ENCODE assay signal across 8 mouse cellular contexts in genomic region chr5:123013599-123014315, GRCm38 (mm10). TPM values are rescaled to one million over a fixed set of nuclear protein-coding genes. Genes with fewer than 3 reads are reported as not detected.
A peak's percentile ranks its signal among the peaks of the same experiment; 100 is the strongest.
DNase-seq lines count a peak whose midpoint lies in the region; ATAC-seq lines count a peak whose summit lies in the region.

No protein-coding gene starts in this region.

- H3K4me1 ChIP-seq in hindbrain, embryonic 14.5 days (replicated peaks; ENCODE audit: control insufficient read depth, insufficient read depth, low read length) = peaks cover 20% of the 10 kb centered on the region
- peaks cover 49% of the 10 kb centered on the region for H3K4me1 ChIP-seq in hindbrain, embryonic 13.5 days (replicated peaks)
- H3K4me1 ChIP-seq in embryonic facial prominence, embryonic 10.5 days = peaks cover 42% of the 10 kb centered on the region
- peaks cover 14% of the 10 kb centered on the region for H3K4me1 ChIP-seq in midbrain, embryonic 14.5 days (ENCODE audit: control insufficient read depth, insufficient read depth, low read length)
- H3K4me1 ChIP-seq in stomach, embryonic 15.5 days = peaks cover 15% of the 10 kb centered on the region

- H3K4me3 ChIP-seq in hindbrain, embryonic 14.5 days (replicated peaks; ENCODE audit: low read length) = no peak overlapping the region
- no peak overlapping the region for H3K4me3 ChIP-seq in hindbrain, embryonic 13.5 days
- no peak overlapping the region for H3K4me3 ChIP-seq in embryonic facial prominence, embryonic 10.5 days
- no peak overlapping the region for H3K4me3 ChIP-seq in midbrain, embryonic 14.5 days (replicated peaks; ENCODE audit: low read depth, low read length)
- no peak overlapping the region for H3K4me3 ChIP-seq in stomach, embryonic 15.5 days (replicated peaks)

- no peaks in the 10 kb centered on the region for H3K36me3 ChIP-seq in hindbrain, embryonic 14.5 days (replicated peaks; ENCODE audit: control insufficient read depth, insufficient read depth)
- H3K36me3 ChIP-seq in hindbrain, embryonic 13.5 days = no peaks in the 10 kb centered on the region
- H3K36me3 ChIP-seq in embryonic facial prominence, embryonic 10.5 days (replicated peaks) = peaks cover 11% of the 10 kb centered on the region; the same call in 1 of the 2 replicates
- no peaks in the 10 kb centered on the region for H3K36me3 ChIP-seq in midbrain, embryonic 14.5 days (ENCODE audit: control insufficient read depth, insufficient read depth, low read length)
- H3K36me3 ChIP-seq in stomach, embryonic 15.5 days = no peaks in the 10 kb centered on the region

- H3K27me3 ChIP-seq in hindbrain, embryonic 14.5 days (ENCODE audit: control insufficient read depth, insufficient read depth, low read length) = no peaks in the 10 kb centered on the region
- no peaks in the 10 kb centered on the region for H3K27me3 ChIP-seq in hindbrain, embryonic 13.5 days
- peaks cover 5% of the 10 kb centered on the region; the same call in 1 of the 2 replicates for H3K27me3 ChIP-seq in embryonic facial prominence, embryonic 10.5 days (replicated peaks; ENCODE audit: low read depth, poor library complexity, severe bottlenecking)
- no peaks in the 10 kb centered on the region for H3K27me3 ChIP-seq in midbrain, embryonic 14.5 days (ENCODE audit: control insufficient read depth, insufficient read depth, low read length)
- no peaks in the 10 kb centered on the region for H3K27me3 ChIP-seq in stomach, embryonic 15.5 days (replicated peaks)

- no peak overlapping the region for H3K4me2 ChIP-seq in hindbrain, embryonic 14.5 days (replicated peaks)
- H3K4me2 ChIP-seq in hindbrain, embryonic 13.5 days = no peak overlapping the region
- H3K4me2 ChIP-seq in midbrain, embryonic 14.5 days (ENCODE audit: low read length) = no peak overlapping the region
- H3K4me2 ChIP-seq in stomach, embryonic 15.5 days = no peak overlapping the region

- WGBS in hindbrain, embryonic 14.5 days = 61% methylated on average over 9 of the region's 9 CpGs
- 63% methylated on average over 9 of the region's 9 CpGs for WGBS in hindbrain, embryonic 13.5 days
- 67% methylated on average over 9 of the region's 9 CpGs for WGBS in embryonic facial prominence, embryonic 10.5 days
- 69% methylated on average over 9 of the region's 9 CpGs for WGBS in midbrain, embryonic 14.5 days
- 57% methylated on average over 9 of the region's 9 CpGs for WGBS in stomach, embryonic 15.5 days

- peak; percentile 74 for DNase-seq in hindbrain, embryonic 14.5 days (ENCODE audit: low spot score)
- DNase-seq in adrenal gland, postnatal 10 days = peak; percentile 75
- peak; percentile 74 for DNase-seq in embryonic facial prominence, embryonic 10.5 days (ENCODE audit: low spot score)
- peak; percentile 75 to 78 for DNase-seq in heart, postnatal 14 days
- DNase-seq in left cerebral cortex, postnatal 10 days (ENCODE audit: extremely low spot score in 1 of 2, low spot score in 2 of 2) = peak; percentile 65 to 81
- DNase-seq in midbrain, embryonic 14.5 days = peak; percentile 87

- H3K9ac ChIP-seq in hindbrain, embryonic 14.5 days = no peak overlapping the region
- H3K9ac ChIP-seq in hindbrain, embryonic 13.5 days = no peak overlapping the region
- H3K9ac ChIP-seq in midbrain, embryonic 14.5 days (replicated peaks; ENCODE audit: low read length) = no peak overlapping the region
- H3K9ac ChIP-seq in stomach, embryonic 15.5 days = no peak overlapping the region

- H3K9me3 ChIP-seq in hindbrain, embryonic 14.5 days (ENCODE audit: control insufficient read depth, low read length) = no peaks in the 10 kb centered on the region
- H3K9me3 ChIP-seq in hindbrain, embryonic 13.5 days = no peaks in the 10 kb centered on the region
- H3K9me3 ChIP-seq in embryonic facial prominence, embryonic 10.5 days = no peaks in the 10 kb centered on the region
- no peaks in the 10 kb centered on the region for H3K9me3 ChIP-seq in midbrain, embryonic 14.5 days (ENCODE audit: control insufficient read depth, low read length)
- no peaks in the 10 kb centered on the region for H3K9me3 ChIP-seq in stomach, embryonic 15.5 days

- no peak for ATAC-seq in hindbrain, embryonic 14.5 days (ENCODE audit: low FRiP score)
- no peak for ATAC-seq in hindbrain, embryonic 13.5 days (ENCODE audit: low FRiP score)
- ATAC-seq in midbrain, embryonic 14.5 days (ENCODE audit: low FRiP score, low TSS enrichment) = no peak
- no peak for ATAC-seq in stomach, embryonic 15.5 days (ENCODE audit: insufficient read depth, low FRiP score, low read depth)

- no peak overlapping the region for H3K27ac ChIP-seq in hindbrain, embryonic 14.5 days
- H3K27ac ChIP-seq in hindbrain, embryonic 13.5 days = no peak overlapping the region
- H3K27ac ChIP-seq in embryonic facial prominence, embryonic 10.5 days (replicated peaks) = peak overlapping the region; percentile 32
- no peak overlapping the region for H3K27ac ChIP-seq in midbrain, embryonic 14.5 days (replicated peaks; ENCODE audit: low read depth, low read length)
- peak overlapping the region; percentile 35; the same call in 1 of the 2 replicates for H3K27ac ChIP-seq in stomach, embryonic 15.5 days

- intact Hi-C loops in heart, postnatal 14 days (cut with DNase I) = loop anchor here (2.0 to 5.0 kb wide), 2 partner anchors 25 to 86 kb away; partner anchors contain the start of gene Kdm2b
- intact Hi-C loops in left cerebral cortex, postnatal 10 days (cut with DNase I) = loop anchor here (5.0 kb wide), 2 partner anchors 34 to 46 kb away; partner anchors contain the start of gene Morn3

RNA-seq across cellular contexts. Expression of gene Orai1, which starts 1.1 kb away (rescaled TPM):
- polyA plus RNA-seq in hindbrain, embryonic 14.5 days (2014; fragmentation: Nextera tagmentation; extraction: Ambion mirVana) = 16.2 and 18.0 TPM in 2 replicates
- 11.8 and 12.3 TPM in 2 replicates for polyA plus RNA-seq in hindbrain, embryonic 13.5 days (2015; fragmentation: Nextera tagmentation; extraction: Ambion mirVana)
- 10 to 100 TPM; 13.2 to 14.6 TPM for total RNA-seq in adrenal gland, postnatal 10 days (2021)
- polyA plus RNA-seq in embryonic facial prominence, embryonic 10.5 days (2016; fragmentation: Nextera tagmentation; extraction: Ambion mirVana) = 8.4 and 8.7 TPM in 2 replicates
- total RNA-seq in heart, postnatal 14 days (2021) = 10 to 100 TPM; 17.2 to 19.5 TPM
- total RNA-seq in left cerebral cortex, postnatal 10 days (2021) = 10 to 100 TPM in 1 of 2 experiments, 1 to 10 TPM in 1; 9.0 to 10.1 TPM
- 12.9 and 14.0 TPM in 2 replicates for polyA plus RNA-seq in midbrain, embryonic 14.5 days (2014; fragmentation: Nextera tagmentation; extraction: Ambion mirVana)
- polyA plus RNA-seq in stomach, embryonic 15.5 days (2015; fragmentation: Nextera tagmentation; extraction: Ambion mirVana) = 20.0 and 20.3 TPM in 2 replicates

RNA-seq across cellular contexts. Expression of gene Kdm2b, which starts 24.1 kb away (rescaled TPM):
- polyA plus RNA-seq in hindbrain, embryonic 14.5 days (2014; fragmentation: Nextera tagmentation; extraction: Ambion mirVana) = 80.8 and 87.1 TPM in 2 replicates
- polyA plus RNA-seq in hindbrain, embryonic 13.5 days (2015; fragmentation: Nextera tagmentation; extraction: Ambion mirVana) = 101 and 104 TPM in 2 replicates
- total RNA-seq in adrenal gland, postnatal 10 days (2021) = 10 to 100 TPM; 22.8 to 27.6 TPM
- polyA plus RNA-seq in embryonic facial prominence, embryonic 10.5 days (2016; fragmentation: Nextera tagmentation; extraction: Ambion mirVana) = 88.1 and 92.1 TPM in 2 replicates
- total RNA-seq in heart, postnatal 14 days (2021) = 10 to 100 TPM; 16.9 to 17.3 TPM
- 10 to 100 TPM; 48.9 to 51.1 TPM for total RNA-seq in left cerebral cortex, postnatal 10 days (2021)
- polyA plus RNA-seq in midbrain, embryonic 14.5 days (2014; fragmentation: Nextera tagmentation; extraction: Ambion mirVana) = 83.3 and 99.9 TPM in 2 replicates
- 29.6 and 31.7 TPM in 2 replicates for polyA plus RNA-seq in stomach, embryonic 15.5 days (2015; fragmentation: Nextera tagmentation; extraction: Ambion mirVana)

RNA-seq across cellular contexts. Expression of gene Morn3, which starts 33.1 kb away (rescaled TPM):
- 0.79 TPM in 1 of 2 replicates, not detected in the other for polyA plus RNA-seq in hindbrain, embryonic 14.5 days (2014; fragmentation: Nextera tagmentation; extraction: Ambion mirVana)
- 0.65 and 1.5 TPM in 2 replicates for polyA plus RNA-seq in hindbrain, embryonic 13.5 days (2015; fragmentation: Nextera tagmentation; extraction: Ambion mirVana)
- not detected for total RNA-seq in adrenal gland, postnatal 10 days (2021)
- not detected in 2 replicates for polyA plus RNA-seq in embryonic facial prominence, embryonic 10.5 days (2016; fragmentation: Nextera tagmentation; extraction: Ambion mirVana)
- total RNA-seq in heart, postnatal 14 days (2021) = under 1 TPM in 1 of 2 experiments, not detected in 1; 0.93 TPM
- not detected for total RNA-seq in left cerebral cortex, postnatal 10 days (2021)
- not detected in 2 replicates for polyA plus RNA-seq in midbrain, embryonic 14.5 days (2014; fragmentation: Nextera tagmentation; extraction: Ambion mirVana)
- polyA plus RNA-seq in stomach, embryonic 15.5 days (2015; fragmentation: Nextera tagmentation; extraction: Ambion mirVana) = 0.54 TPM in 1 of 2 replicates, not detected in the other

RNA-seq across cellular contexts. Expression of gene Tmem120b, which starts 54.5 kb away (rescaled TPM):
- polyA plus RNA-seq in hindbrain, embryonic 14.5 days (2014; fragmentation: Nextera tagmentation; extraction: Ambion mirVana) = 13.0 and 14.0 TPM in 2 replicates
- 18.0 and 18.6 TPM in 2 replicates for polyA plus RNA-seq in hindbrain, embryonic 13.5 days (2015; fragmentation: Nextera tagmentation; extraction: Ambion mirVana)
- 10 to 100 TPM; 18.5 to 22.8 TPM for total RNA-seq in adrenal gland, postnatal 10 days (2021)
- 11.3 and 11.9 TPM in 2 replicates for polyA plus RNA-seq in embryonic facial prominence, embryonic 10.5 days (2016; fragmentation: Nextera tagmentation; extraction: Ambion mirVana)
- 10 to 100 TPM; 10.6 to 12.1 TPM for total RNA-seq in heart, postnatal 14 days (2021)
- 10 to 100 TPM; 19.5 to 23.2 TPM for total RNA-seq in left cerebral cortex, postnatal 10 days (2021)
- 12.7 and 13.1 TPM in 2 replicates for polyA plus RNA-seq in midbrain, embryonic 14.5 days (2014; fragmentation: Nextera tagmentation; extraction: Ambion mirVana)
- polyA plus RNA-seq in stomach, embryonic 15.5 days (2015; fragmentation: Nextera tagmentation; extraction: Ambion mirVana) = 12.9 and 14.2 TPM in 2 replicates

Comparison
In these comparisons a context has a peak if more than half of its experiments do, and no peak if none do; other contexts are left out.
1. H3K27ac ChIP-seq: peak in embryonic facial prominence, embryonic 10.5 days (single experiment) and stomach, embryonic 15.5 days (single experiment); none in hindbrain, embryonic 14.5 days (single experiment), hindbrain, embryonic 13.5 days (single experiment) and midbrain, embryonic 14.5 days (single experiment).
2. Peak in every context shown above with its lines, with median percentiles within 50 percentile points of each other: DNase-seq.